In the genomic region with DNA sequence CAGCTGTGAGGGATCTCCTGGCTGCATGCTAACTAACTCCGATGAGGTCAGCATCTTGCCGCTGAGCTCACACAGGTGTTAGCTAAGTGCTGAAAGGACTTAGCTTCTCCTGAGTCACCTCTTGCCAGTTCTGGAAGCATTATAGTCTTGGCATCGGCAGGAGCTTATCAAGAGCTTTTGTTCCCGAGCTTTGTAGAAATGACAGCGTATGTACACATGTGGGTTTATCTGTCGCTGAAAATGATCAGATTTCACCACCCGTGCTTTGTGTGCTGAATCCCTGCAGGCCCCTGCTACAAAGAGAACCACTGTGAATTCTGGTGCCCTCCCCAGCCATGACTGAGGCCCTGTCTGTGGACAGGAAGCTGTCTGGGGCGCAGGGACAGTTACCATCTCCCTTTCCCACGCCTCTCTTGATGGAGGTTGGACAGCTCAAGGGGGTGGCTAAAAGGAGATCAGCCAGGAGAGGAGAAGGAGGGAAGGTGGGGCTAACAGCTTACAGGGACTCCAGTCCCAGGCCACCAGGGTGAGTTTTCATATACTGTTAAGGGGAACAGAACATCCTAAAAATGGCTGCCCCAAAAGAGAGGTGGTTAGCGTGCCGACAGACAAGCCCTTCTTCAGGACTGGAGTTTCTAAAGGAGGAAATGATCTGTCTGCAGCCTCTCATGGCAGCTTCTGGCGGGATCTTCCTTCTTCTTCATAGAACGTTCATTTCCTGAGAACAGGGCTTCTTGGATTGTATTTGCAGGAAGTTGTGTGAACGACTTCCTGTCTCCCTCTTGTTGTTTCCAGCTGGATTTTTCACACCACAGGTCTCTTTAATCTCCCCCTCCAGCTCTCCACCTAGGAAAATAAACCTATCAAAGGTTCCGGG, we compare ENCODE assay signal across 8 mouse cellular contexts.
DNase-seq lines count a peak whose midpoint lies in the region; ATAC-seq and TF ChIP-seq lines count a peak whose summit lies in the region.
"Had no signal": no experiment of that assay in that cellular context is flagged by ENCODE, and none has a peak within 500 bp of the region (broad histone marks: within the 10 kb centered on the region; RNA-seq: fewer than 3 reads in every experiment).

No protein-coding gene starts in this region.

- H3K4me2 ChIP-seq in embryonic facial prominence, embryonic 13.5 days: no peak overlapping the region
- H3K4me2 ChIP-seq in heart, embryonic 11.5 days: peak overlapping the region; percentile 34

- no peak overlapping the region for H3K9ac ChIP-seq in liver, adult 2 months (ENCODE audit: low read depth, low read length)
- no peak overlapping the region for H3K9ac ChIP-seq in embryonic facial prominence, embryonic 13.5 days
- H3K9ac ChIP-seq in heart, embryonic 11.5 days (ENCODE audit: low read depth, low read length): peak overlapping the region; percentile 52
- H3K9ac ChIP-seq: liver, embryonic 14.5 days had no signal

- no peak overlapping the region for H3K4me3 ChIP-seq in liver, adult 2 months (ENCODE audit: insufficient read depth, low read depth, low read length)
- H3K4me3 ChIP-seq in embryonic facial prominence, embryonic 13.5 days: no peak overlapping the region
- H3K4me3 ChIP-seq in heart, embryonic 11.5 days (ENCODE audit: low read depth, low read length): no peak overlapping the region
- no peak overlapping the region for H3K4me3 ChIP-seq in left cerebral cortex, adult 2 months

- TF ChIP-seq CTCF in liver, adult 2 months (IDR thresholded peaks at IDR 0.05; ENCODE audit: low read depth, low read length): no peak
- no peak for TF ChIP-seq CTCF in left cerebral cortex, adult 2 months (IDR thresholded peaks at IDR 0.05)

- peak overlapping the region; percentile 15 for H3K27ac ChIP-seq in liver, adult 2 months (replicated peaks; ENCODE audit: insufficient read depth, low read depth, low read length)
- H3K27ac ChIP-seq in embryonic facial prominence, embryonic 13.5 days: peak overlapping the region; percentile 24; the same call in 1 of the 2 replicates
- peak overlapping the region; percentile 85 for H3K27ac ChIP-seq in heart, embryonic 11.5 days (ENCODE audit: low read depth, low read length)
- no peak overlapping the region for H3K27ac ChIP-seq in left cerebral cortex, adult 2 months
- H3K27ac ChIP-seq: liver, embryonic 14.5 days had no signal

- intact Hi-C loops in left cerebral cortex, adult 2 months (cut with DNase I): no loop called here

- WGBS in liver, adult 2 months: 59% methylated on average over 15 of the region's 15 CpGs
- WGBS in embryonic facial prominence, embryonic 13.5 days: 57% methylated on average over 15 of the region's 15 CpGs
- WGBS in heart, embryonic 11.5 days (ENCODE audit: insufficient replicate concordance): 19% methylated on average over 15 of the region's 15 CpGs

- ATAC-seq in embryonic facial prominence, embryonic 13.5 days (ENCODE audit: insufficient number of reproducible peaks, insufficient read depth, low FRiP score, low TSS enrichment, low read depth): no peak
- ATAC-seq in heart, embryonic 11.5 days (replicated peaks; ENCODE audit: insufficient number of reproducible peaks, low FRiP score, low TSS enrichment): peak; percentile 71
- ATAC-seq in megakaryocyte progenitor cell, adult 5-6 weeks (replicated peaks; ENCODE audit: poor library complexity): peak; percentile 29; the same call in 1 of the 2 replicates

- no peaks in the 10 kb centered on the region for H3K79me2 ChIP-seq in liver, adult 2 months (ENCODE audit: control insufficient read depth, insufficient read depth, low read length)

- H3K27me3 ChIP-seq in liver, adult 2 months (ENCODE audit: control insufficient read depth, insufficient read depth, low read length): no peaks in the 10 kb centered on the region
- no peaks in the 10 kb centered on the region for H3K27me3 ChIP-seq in embryonic facial prominence, embryonic 13.5 days
- no peaks in the 10 kb centered on the region for H3K27me3 ChIP-seq in heart, embryonic 11.5 days (ENCODE audit: control insufficient read depth, insufficient read depth, low read length)

- no peaks in the 10 kb centered on the region for H3K4me1 ChIP-seq in liver, adult 2 months (ENCODE audit: control insufficient read depth, insufficient read depth, low read length)
- H3K4me1 ChIP-seq in embryonic facial prominence, embryonic 13.5 days: peaks cover 9% of the 10 kb centered on the region
- peaks cover 37% of the 10 kb centered on the region for H3K4me1 ChIP-seq in heart, embryonic 11.5 days (ENCODE audit: control insufficient read depth, insufficient read depth, low read length)

- no peak for DNase-seq in liver, adult 2 months (ENCODE audit: extremely low read depth, low read depth, low spot score)
- DNase-seq in liver: no peak
- DNase-seq in neural tube, embryonic 10.5 days (ENCODE audit: extremely low spot score, low spot score): no peak
- DNase-seq in left cerebral cortex, adult 2 months (ENCODE audit: extremely low spot score in 1 of 2, low spot score in 2 of 2): no peak

- H3K36me3 ChIP-seq in liver, adult 2 months (ENCODE audit: control insufficient read depth, insufficient read depth, low read length): no peaks in the 10 kb centered on the region
- no peaks in the 10 kb centered on the region for H3K36me3 ChIP-seq in embryonic facial prominence, embryonic 13.5 days
- no peaks in the 10 kb centered on the region for H3K36me3 ChIP-seq in heart, embryonic 11.5 days (ENCODE audit: control insufficient read depth, insufficient read depth, low read length)

- TF ChIP-seq POLR2A in liver, adult 2 months (IDR thresholded peaks at IDR 0.05; ENCODE audit: extremely low read depth, insufficient read depth, low read length): no peak

- H3K9me3 ChIP-seq in embryonic facial prominence, embryonic 13.5 days: no peaks in the 10 kb centered on the region
- H3K9me3 ChIP-seq in heart, embryonic 11.5 days (replicated peaks; ENCODE audit: control insufficient read depth, low read length): no peaks in the 10 kb centered on the region
